Mouse (Mus musculus) frontal cortex, postnatal 25 days (tissue): ENCODE data around the gene Bach2.
A peak's percentile ranks its signal among the peaks of the same experiment; 100 is the strongest.

Experiments used
- DNase-seq, 2 experiments: peaks; one replicate each; pipeline ENCODE4 v3.0.0; 2022; ENCODE audit warnings: low spot score in 2 of 2

Gene Bach2

DNA sequence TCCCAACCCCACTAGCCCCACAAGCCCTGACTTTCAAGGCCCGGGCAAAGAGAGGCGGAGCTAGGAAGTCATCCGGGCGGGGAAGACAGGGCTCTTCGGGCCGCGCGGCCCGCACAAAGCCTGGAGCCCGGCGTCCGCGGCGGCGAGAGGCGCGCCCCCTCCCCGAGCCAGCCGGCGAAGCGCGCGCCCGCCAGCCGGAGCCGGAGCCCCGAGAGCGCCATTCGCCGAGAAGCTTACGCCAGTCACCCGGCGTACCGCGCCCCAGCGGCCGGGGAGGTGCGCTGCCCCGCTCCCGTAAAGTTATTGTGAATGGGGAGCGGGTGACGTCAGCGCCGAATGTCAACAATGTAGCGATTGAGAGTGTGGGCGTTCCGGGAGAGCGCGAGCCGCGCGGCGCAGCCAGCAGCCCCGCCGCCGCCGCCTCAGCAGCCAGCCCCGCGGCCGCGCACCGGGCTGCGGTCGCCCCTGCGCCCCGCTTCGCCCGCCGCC lies at the start of gene Bach2:
TSS of gene Bach2 (plus strand) at position 439 of the 489 bp plus-strand sequence.
- DNase-seq: peak; percentile 80 to 87

DNA sequence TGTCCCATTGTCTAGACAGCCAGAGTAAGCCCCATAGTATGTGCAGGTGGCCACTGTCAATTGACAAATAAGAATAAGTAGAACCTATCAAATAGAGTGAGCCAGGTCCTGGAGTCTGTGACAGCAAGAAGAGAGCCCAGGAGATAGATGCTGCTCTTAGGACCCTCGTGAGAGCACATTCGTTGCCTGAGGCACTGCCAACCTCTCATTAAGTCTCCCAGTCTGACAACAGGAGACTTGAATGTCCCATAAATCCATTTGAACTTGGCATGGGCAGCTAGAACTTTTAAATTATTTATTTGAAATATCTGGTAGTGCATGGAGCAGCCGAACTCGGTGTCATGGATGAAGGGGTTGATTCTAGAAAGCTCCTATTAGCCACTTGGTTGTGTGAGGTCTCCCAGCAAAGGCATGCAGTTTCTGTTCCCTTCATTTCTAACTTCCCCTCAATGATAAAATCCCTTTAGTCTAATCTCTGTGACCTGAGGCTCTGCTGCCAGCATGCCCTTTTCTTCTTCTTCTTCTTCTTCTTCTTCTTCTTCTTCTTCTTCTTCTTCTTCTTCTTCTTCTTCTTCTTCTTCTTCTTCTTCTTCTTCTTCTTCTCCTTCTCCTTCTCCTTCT lies 49.1 kb upstream of the Bach2 start:
- no peak for DNase-seq

DNA sequence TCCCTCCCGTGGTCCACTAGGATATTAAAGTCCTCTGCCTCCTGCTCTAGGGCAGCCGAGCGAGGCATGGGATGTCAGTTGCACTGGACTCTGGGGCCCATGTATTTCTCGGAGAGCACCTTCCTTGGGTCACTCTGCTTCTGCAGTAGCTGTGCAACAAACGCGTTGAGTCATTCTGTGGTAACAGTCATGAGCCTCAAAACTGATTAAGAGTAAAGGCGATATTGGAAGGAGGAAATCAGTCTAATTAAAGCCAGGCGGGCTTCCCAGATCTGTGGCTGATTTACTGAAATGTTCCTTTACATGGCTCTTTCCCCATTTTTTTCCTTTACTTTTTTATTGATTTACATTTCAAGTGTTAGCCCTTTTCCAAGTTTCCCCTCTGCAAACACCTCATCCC lies 48.1 kb upstream of the Bach2 start:
- DNase-seq: no peak

- no peak for DNase-seq
Measured at GRCm38 (mm10) chr4:32195945-32196921, 42.4 kb upstream of the Bach2 start.

- no peak for DNase-seq
Measured at GRCm38 (mm10) chr4:32198031-32198430, 40.6 kb upstream of the Bach2 start.

DNA sequence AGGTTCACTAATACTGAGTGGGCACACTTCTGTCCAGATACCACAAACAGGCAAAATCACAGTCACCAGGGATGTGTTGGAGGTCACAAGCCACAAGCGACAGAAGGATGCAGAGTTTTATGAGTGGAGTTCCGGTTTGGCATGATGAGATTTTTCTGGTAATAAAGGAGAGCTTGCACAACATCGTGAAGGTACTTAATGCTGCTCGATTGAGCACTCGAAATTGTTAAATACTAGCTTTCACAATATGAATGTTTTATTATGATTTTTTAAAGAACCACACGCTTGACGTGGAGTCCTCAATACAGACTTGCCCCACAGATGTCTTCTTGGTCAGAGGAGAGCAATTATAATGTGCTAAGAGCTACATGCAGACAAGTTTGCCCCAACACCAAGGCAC lies 40.0 kb upstream of the Bach2 start:
- DNase-seq: no peak

- DNase-seq: peak; percentile 13 to 17
Measured at GRCm38 (mm10) chr4:32199156-32199555, 39.4 kb upstream of the Bach2 start.

DNA sequence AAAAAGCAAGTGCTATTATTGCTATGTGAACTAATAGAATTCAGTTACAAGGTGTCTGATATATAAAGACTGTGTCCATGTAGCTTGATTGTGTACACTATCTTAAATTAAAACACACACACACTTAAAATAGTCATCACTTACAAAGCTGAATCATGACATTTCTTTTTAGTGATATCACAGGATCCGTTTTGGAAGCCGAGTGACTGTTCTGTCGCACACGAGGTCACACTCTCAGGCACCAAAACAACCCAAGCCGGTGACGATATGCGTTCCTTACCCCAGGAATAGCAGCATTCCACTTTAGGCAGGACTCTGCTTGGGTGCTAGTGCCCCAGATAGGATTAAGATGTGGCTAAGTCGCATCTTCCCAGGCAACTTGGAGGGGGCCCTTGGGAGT lies 37.5 kb upstream of the Bach2 start:
- no peak for DNase-seq

DNA sequence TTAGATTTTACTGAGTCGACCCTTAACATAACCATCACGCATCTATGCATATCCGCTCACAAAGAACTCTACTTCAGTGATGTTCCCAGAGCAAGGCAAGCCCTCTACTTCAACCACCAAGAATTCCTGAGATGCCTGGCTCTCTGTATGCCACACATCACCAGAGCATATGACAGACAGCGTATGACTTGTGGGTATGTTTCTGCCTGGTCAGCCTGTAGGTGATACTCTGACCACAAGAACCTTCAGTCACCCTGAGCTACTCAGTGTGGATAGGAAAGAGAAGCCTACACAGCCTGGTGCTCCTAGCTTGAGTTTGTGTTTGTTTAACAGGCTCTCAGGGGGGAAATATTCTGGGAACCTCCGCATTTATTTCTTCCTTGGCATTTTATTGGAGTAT lies 36.2 kb upstream of the Bach2 start:
- DNase-seq: no peak

DNA sequence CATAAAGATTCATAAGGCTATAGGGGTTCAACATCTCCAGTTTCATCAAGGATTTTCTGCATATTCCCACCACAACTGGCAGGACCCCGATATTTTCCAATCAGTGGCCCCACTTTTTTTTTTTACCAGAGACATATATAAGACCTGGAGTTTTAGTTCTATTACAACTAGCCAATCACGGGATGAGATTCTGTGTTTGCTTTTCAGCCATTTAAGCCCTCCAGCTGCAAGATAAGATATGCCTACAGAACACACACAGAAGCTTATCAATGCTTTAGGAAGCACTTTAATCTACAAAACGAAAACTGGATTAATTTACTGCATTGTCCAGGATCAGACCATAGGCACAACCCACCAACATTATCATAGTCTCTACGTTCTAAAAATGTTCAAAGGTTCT lies 33.8 kb upstream of the Bach2 start:
- DNase-seq: no peak

DNA sequence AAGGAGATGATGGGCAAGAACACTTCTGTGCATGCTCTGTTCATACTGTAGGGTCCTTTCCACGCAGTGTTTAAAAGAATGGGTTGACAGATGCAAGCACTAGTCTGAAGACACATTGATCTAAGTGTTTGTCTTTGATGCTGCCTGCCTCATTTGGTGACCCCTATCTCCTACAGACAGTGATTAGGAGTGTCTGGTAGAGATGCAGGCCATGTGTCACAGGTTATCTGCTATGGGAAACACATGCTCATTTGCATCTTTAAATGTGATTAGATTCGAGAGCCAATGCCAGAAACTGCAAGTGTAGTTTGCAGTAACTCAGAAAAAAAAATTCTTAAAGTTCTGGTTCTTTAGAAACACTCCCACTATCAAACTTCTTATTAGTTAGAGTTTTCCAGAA lies 32.8 kb upstream of the Bach2 start:
- no peak for DNase-seq

DNA sequence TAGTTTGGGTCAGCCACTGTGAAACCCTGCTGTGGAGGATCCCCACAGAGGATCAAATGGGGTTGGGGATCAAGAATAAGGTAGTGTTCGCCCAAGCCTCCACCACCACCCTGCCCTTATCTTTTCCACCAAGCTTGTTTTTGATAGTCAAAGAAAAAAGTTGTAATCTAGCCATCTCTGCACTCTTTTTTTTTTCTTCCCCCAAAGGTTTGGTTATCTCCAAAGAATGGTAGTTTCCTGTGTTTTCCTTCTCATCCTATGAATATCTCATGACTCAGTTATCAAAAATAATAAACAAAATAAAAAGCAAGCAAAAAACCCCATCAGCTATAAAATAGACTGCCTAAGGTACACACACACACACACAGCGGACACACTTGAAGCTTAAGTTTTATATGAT lies 28.6 kb upstream of the Bach2 start:
- no peak for DNase-seq

DNA sequence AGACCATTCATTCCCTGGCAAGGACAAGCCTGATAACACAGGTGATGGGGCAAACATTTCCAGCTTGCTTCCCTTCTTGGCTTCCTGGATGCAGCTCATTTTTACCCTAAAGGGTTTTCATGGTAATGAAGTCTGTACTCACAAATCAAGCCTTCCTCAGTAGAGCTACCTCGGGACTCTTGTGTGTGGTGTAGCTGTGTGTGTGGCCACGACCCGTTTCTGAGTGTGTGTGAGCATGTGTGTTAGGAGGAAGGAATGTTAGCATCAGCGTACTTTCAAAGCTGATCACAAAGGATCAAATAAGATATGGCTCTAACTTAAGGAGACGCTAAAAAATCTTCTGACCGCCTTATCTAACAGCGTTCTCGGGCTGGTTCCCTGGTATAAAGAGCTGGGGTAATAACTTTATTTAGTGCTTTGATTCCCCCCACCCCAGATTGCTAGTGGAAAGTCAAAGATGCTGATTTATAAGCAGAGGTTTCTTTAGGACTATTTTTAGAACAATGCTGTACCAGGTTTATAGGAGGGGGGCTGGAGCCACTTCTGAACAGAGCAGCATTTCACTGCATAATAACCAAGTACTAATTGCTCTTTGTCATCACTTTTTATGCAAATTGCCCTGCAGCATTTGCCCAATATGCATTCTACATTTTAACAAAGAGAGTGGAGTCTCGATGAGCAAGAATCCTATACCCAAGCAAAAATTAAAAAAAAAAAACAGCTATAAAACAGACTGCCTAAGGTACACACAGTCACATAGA lies 28.0 kb upstream of the Bach2 start:
- no peak for DNase-seq

DNA sequence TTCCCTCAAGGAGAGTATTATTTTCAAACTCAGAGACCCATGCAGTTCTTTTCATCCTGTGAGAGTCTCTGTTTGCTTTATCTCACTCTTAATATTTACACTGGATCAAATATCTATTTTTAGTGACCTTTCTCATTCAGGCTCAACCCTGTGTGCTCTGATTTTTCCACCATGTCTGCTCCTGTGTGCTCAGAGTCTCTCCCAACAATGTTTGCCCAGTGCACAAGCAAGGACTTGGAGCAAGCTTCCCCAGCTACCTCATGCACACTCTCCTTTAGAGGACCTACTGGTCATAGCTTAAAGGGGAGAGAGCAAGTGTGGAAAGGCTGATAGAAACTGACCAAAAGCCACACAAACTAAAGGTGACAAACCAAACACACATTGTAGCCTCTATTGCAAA lies 26.0 kb upstream of the Bach2 start:
- DNase-seq: no peak

DNA sequence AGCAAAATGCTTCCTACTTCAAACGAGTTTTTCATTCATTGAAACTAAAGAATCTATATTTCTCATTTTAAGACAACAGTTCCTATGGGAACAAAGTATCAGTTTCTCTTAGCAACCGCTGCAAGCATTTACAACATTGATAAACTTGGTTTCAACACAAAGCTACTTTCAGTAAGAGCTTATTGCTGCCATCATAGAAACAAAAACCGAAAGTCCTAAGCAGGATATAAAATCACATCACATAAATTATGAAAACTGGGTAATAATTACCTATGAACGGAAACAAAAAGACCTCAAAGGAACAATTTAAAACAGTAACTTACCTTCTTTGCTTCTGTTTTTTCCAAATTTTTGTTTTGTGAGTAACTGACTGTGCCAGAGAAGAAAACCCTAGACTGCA lies 22.1 kb upstream of the Bach2 start:
- no peak for DNase-seq

GRCm38 (mm10) chr4:32217016-32217415 lies 21.6 kb upstream of the Bach2 start:
- no peak for DNase-seq

- DNase-seq: peak; percentile 15 to 41
Measured at GRCm38 (mm10) chr4:32217593-32217992, 21.0 kb upstream of the Bach2 start.

GRCm38 (mm10) chr4:32218371-32218770 lies 20.2 kb upstream of the Bach2 start:
- no peak for DNase-seq

DNA sequence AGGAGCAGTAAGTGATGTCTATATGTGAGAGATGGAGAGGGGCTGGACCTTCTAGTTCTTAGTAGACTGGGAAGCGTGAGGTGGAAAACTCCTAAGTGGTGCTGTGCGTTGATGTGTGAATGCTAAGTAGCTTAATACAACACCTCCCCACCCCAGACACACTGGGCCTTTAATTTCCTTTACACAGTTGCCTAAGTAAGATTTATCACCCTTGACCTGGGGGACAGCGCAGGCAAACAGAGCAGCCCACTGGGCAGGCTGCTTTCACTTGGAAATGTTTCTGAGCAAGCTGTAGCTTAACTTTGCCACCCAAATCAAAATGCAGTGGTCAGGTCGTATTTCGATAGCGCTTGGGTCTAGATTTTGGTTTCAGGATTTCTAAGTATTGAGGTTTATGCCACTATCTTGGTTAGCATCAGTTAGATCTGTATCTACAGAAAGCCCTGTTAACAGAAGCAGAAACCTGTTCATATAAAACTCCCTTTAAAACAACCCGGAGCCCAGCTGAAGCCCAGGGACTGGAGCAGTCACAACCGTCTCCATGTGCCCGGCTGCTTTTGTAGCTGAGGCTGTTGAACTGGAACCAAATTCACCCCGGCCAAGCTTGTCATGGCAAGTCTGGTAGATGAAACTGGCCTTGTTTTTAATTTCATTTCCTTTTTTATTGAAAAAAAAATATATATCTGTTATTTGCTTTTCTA lies 19.0 kb upstream of the Bach2 start:
- DNase-seq: no peak

- DNase-seq: no peak
Measured at GRCm38 (mm10) chr4:32220129-32220491, 18.5 kb upstream of the Bach2 start.

GRCm38 (mm10) chr4:32220961-32221360 lies 17.6 kb upstream of the Bach2 start:
- no peak for DNase-seq

GRCm38 (mm10) chr4:32223563-32223962 lies 15.0 kb upstream of the Bach2 start:
- DNase-seq: no peak
